Mouse (Mus musculus) myocyte (in vitro differentiated cells): ENCODE measurements around the gene Macrod1.

Experiments used
- E2F4 ChIP-seq: IDR thresholded peaks from one replicate; pipeline ENCODE4 v1.6.1; 2011; ENCODE audit warnings: mild to moderate bottlenecking, control low read depth, moderate library complexity; ENCODE audit not compliant: insufficient read depth
- POLR2A ChIP-seq: IDR thresholded peaks from one replicate; pipeline ENCODE4 v1.6.1; 2011; ENCODE audit warnings: low read depth, mild to moderate bottlenecking, control low read depth, moderate library complexity; ENCODE audit not compliant: insufficient read length

DNA sequence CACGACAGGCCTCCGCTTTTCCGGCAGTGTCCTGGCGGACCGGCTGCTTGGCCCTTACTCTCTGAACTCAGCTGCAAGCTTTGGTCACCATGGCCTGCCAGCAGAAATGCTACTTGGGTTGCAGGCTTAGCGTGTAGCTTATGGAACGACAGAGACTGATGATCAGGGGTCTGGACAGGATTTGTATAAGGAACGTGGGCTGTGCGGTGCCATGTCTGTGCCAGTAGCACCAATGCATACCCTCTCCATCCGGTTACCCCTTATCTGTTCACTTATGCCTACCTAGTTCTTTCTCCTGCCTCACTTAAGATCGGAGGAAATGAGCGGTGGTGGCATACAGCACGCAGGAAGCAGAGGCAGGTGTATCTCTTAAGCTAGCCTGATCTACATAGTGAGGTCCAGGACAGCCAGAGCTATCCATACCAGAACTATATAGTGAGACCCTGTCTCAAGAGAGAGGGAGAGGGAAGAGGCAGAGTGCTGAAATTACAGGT is 15.9 kb upstream of the Macrod1 start:
- no peak for TF ChIP-seq POLR2A
- TF ChIP-seq E2F4 = no peak
